Mouse (Mus musculus) bone marrow, adult 2 months (tissue): ENCODE measurements around the gene Ints12.

Source experiments
- CTCF ChIP-seq: fragments of 200-500 bp; IDR thresholded peaks from 2 replicates; pipeline ENCODE4 v1.5.1; 2011; ENCODE audit warnings: low read length, control low read depth; ENCODE audit not compliant: control insufficient read depth, insufficient read depth
- POLR2A ChIP-seq: fragments of 200-500 bp; IDR thresholded peaks from 2 replicates; pipeline ENCODE4 v1.6.1; 2011; ENCODE audit warnings: low read depth, mild to moderate bottlenecking, control low read depth, low read length, borderline replicate concordance; ENCODE audit not compliant: control insufficient read depth

- TF ChIP-seq CTCF (no peak), POLR2A (no peak)
Measured at GRCm38 (mm10) chr3:133094305-133094704, 2.7 kb downstream of the Ints12 start.
